Mouse (Mus musculus) neural tube, postnatal 0 days (tissue): Measurements from ENCODE around the gene Tex13c1. TPM values are rescaled to one million over a fixed set of nuclear protein-coding genes. Genes with fewer than 3 reads are reported as not detected.

Experiments
- polyA plus RNA-seq: library from polyadenylated mRNA; unstranded; fragments of >200 nt; fragmentation: Nextera tagmentation; extraction: Ambion mirVana; gene quantifications from 2 replicates; pipeline ENCODE4 v1.2.1, GENCODE M21; 2015

Tex13c1 gene
- polyA plus RNA-seq = not detected in 2 replicates

GRCm38 (mm10) chrX:43590860-43591259 is at the start of gene Tex13c1:
Tex13c1 (plus strand) TSS chrX:43591160.

Other genes starting within 250 kb of the Tex13c1 start
- gene Tenm1, start 162.0 kb upstream of the Tex13c1 start, polyA plus RNA-seq = 25.7 and 31.0 TPM in 2 replicates